Comparison of ENCODE assay signal across 13 mouse cellular contexts in genomic region chr15:101066920-101067696, GRCm38 (mm10). TPM values are rescaled to one million over a fixed set of nuclear protein-coding genes. Genes with fewer than 3 reads are reported as not detected.
DNase-seq lines count a peak whose midpoint lies in the region; ATAC-seq and TF ChIP-seq lines count a peak whose summit lies in the region.
"Had no signal": no experiment of that assay in that cellular context is flagged by ENCODE, and none has a peak within 500 bp of the region (broad histone marks: within the 10 kb centered on the region; RNA-seq: fewer than 3 reads in every experiment).

No protein-coding gene starts in this region.

- 0 out of 2 replicates have a peak overlapping the region, but pooled peaks have one; percentile 20 for H3K27ac ChIP-seq in heart, postnatal 0 days (ENCODE audit: low read depth)
- H3K27ac ChIP-seq in embryonic facial prominence, embryonic 13.5 days: peak overlapping the region; percentile 68; the same call in 1 of the 2 replicates
- H3K27ac ChIP-seq in kidney, adult 2 months (ENCODE audit: insufficient read depth, low read depth, low read length): peak overlapping the region; percentile 0
- H3K27ac ChIP-seq in neural tube, embryonic 12.5 days: peak overlapping the region; percentile 72

- no peaks in the 10 kb centered on the region for H3K9me3 ChIP-seq in heart, postnatal 0 days (replicated peaks; ENCODE audit: control insufficient read depth, low read length)
- no peaks in the 10 kb centered on the region for H3K9me3 ChIP-seq in embryonic facial prominence, embryonic 13.5 days
- H3K9me3 ChIP-seq in neural tube, embryonic 12.5 days: no peaks in the 10 kb centered on the region

- H3K36me3 ChIP-seq in heart, postnatal 0 days (replicated peaks; ENCODE audit: control insufficient read depth, insufficient read depth, low read length): no peaks in the 10 kb centered on the region
- no peaks in the 10 kb centered on the region for H3K36me3 ChIP-seq in embryonic facial prominence, embryonic 13.5 days
- H3K36me3 ChIP-seq in kidney, adult 2 months (ENCODE audit: control insufficient read depth, insufficient read depth, low read length): no peaks in the 10 kb centered on the region
- no peaks in the 10 kb centered on the region for H3K36me3 ChIP-seq in neural tube, embryonic 12.5 days

- no peak overlapping the region for H3K9ac ChIP-seq in heart, postnatal 0 days (replicated peaks; ENCODE audit: low read depth, low read length)
- H3K9ac ChIP-seq in embryonic facial prominence, embryonic 13.5 days: 0 out of 2 replicates have a peak overlapping the region, but pooled peaks have one; percentile 46
- peak overlapping the region; percentile 35; the same call in 1 of the 2 replicates for H3K9ac ChIP-seq in neural tube, embryonic 12.5 days

- H3K4me1 ChIP-seq in heart, postnatal 0 days (ENCODE audit: control insufficient read depth, insufficient read depth): 0 out of 2 replicates have a peak, but pooled peaks cover 10% of the 10 kb centered on the region
- H3K4me1 ChIP-seq in embryonic facial prominence, embryonic 13.5 days: peaks cover 72% of the 10 kb centered on the region
- H3K4me1 ChIP-seq in kidney, adult 2 months (ENCODE audit: control insufficient read depth, insufficient read depth, low read length): peaks cover 51% of the 10 kb centered on the region
- peaks cover 87% of the 10 kb centered on the region for H3K4me1 ChIP-seq in neural tube, embryonic 12.5 days

- no peak for DNase-seq in heart, postnatal 0 days (ENCODE audit: low spot score)
- DNase-seq in heart, adult 18-20 months: no peak
- DNase-seq in kidney, adult 2 months: peak; percentile 83
- no peak for DNase-seq in cerebellum, postnatal 14 days
- DNase-seq in thymus, postnatal 4 days: no peak
- DNase-seq: cerebellum, postnatal 25 days; gastrocnemius, postnatal 25 days had no signal

- ATAC-seq in heart, postnatal 0 days (ENCODE audit: insufficient read depth, low read depth): no peak
- no peak for ATAC-seq in embryonic facial prominence, embryonic 13.5 days (ENCODE audit: insufficient number of reproducible peaks, insufficient read depth, low FRiP score, low TSS enrichment, low read depth)
- ATAC-seq in neural tube, embryonic 12.5 days (ENCODE audit: low FRiP score, low read depth): peak; percentile 71
- no peak for ATAC-seq in inflammation-experienced regulatory T-cells, adult 6 months

- H3K4me2 ChIP-seq in heart, postnatal 0 days (ENCODE audit: low read depth, low read length): no peak overlapping the region
- H3K4me2 ChIP-seq in embryonic facial prominence, embryonic 13.5 days: no peak overlapping the region
- peak overlapping the region; percentile 41 for H3K4me2 ChIP-seq in neural tube, embryonic 12.5 days (replicated peaks)

- TF ChIP-seq EP300 in heart, postnatal 0 days (IDR thresholded peaks at IDR 0.05; ENCODE audit: low read depth): no peak

- TF ChIP-seq CTCF in heart, postnatal 0 days (IDR thresholded peaks at IDR 0.05; ENCODE audit: low read depth): no peak
- no peak for TF ChIP-seq CTCF in kidney, adult 2 months (conservative IDR thresholded peaks at IDR 0.05; ENCODE audit: insufficient read depth, insufficient read length, low read depth, low read length)

- H3K27me3 ChIP-seq in heart, postnatal 0 days (ENCODE audit: control insufficient read depth, insufficient read depth, low read length): no peaks in the 10 kb centered on the region
- H3K27me3 ChIP-seq in embryonic facial prominence, embryonic 13.5 days: no peaks in the 10 kb centered on the region
- H3K27me3 ChIP-seq in kidney, adult 2 months (replicated peaks; ENCODE audit: control insufficient read depth, insufficient read depth, low read length): no peaks in the 10 kb centered on the region
- no peaks in the 10 kb centered on the region for H3K27me3 ChIP-seq in neural tube, embryonic 12.5 days (replicated peaks)

- H3K4me3 ChIP-seq in heart, postnatal 0 days (ENCODE audit: low read depth, low read length): no peak overlapping the region
- no peak overlapping the region for H3K4me3 ChIP-seq in embryonic facial prominence, embryonic 13.5 days
- no peak overlapping the region for H3K4me3 ChIP-seq in kidney, adult 2 months (ENCODE audit: insufficient read depth, low read depth, low read length)
- H3K4me3 ChIP-seq in neural tube, embryonic 12.5 days: no peak overlapping the region

- no peak for TF ChIP-seq POLR2A in kidney, adult 2 months (IDR thresholded peaks at IDR 0.05; ENCODE audit: low read depth, low read length)

- WGBS in heart, postnatal 0 days: 58% methylated on average over 7 of the region's 9 CpGs
- WGBS in embryonic facial prominence, embryonic 13.5 days: 24% methylated on average over 7 of the region's 9 CpGs
- 47% methylated on average over 7 of the region's 9 CpGs for WGBS in kidney, adult 2 months
- WGBS in neural tube, embryonic 12.5 days: 5% methylated on average over 7 of the region's 9 CpGs

RNA-seq across cellular contexts. Expression of gene Fignl2, which starts 11.3 kb away (rescaled TPM):
- 3.9 and 4.1 TPM in 2 replicates for total RNA-seq in heart, postnatal 0 days (2014; rRNA removed; ENCODE audit: low replicate concordance)
- 0.05 and 0.12 TPM in 2 replicates for polyA plus RNA-seq in heart, postnatal 0 days (2015; fragmentation: Nextera tagmentation; extraction: Ambion mirVana)
- total RNA-seq in heart, adult 18-20 months (2021): 1 to 10 TPM; 1.1 to 1.2 TPM
- 0.21 and 0.28 TPM in 2 replicates for polyA plus RNA-seq in embryonic facial prominence, embryonic 13.5 days (2015; fragmentation: Nextera tagmentation; extraction: Ambion mirVana)
- polyA plus RNA-seq in kidney, adult 2 months (2012; rRNA removed): 8.6 and 9.6 TPM in 2 replicates
- 0.55 and 0.84 TPM in 2 replicates for polyA plus RNA-seq in neural tube, embryonic 12.5 days (2016; fragmentation: Nextera tagmentation; extraction: Ambion mirVana)
- polyA plus RNA-seq in inflammation-experienced regulatory T-cells, adult 6 months (2017; shearing (Covaris generic)): not detected
- total RNA-seq: CH12.LX had no signal

RNA-seq across cellular contexts. Expression of gene Gm47841, which starts 19.9 kb away (rescaled TPM):
- not detected in 2 replicates for total RNA-seq in heart, postnatal 0 days (2014; rRNA removed; ENCODE audit: low replicate concordance)
- not detected in 2 replicates for polyA plus RNA-seq in heart, postnatal 0 days (2015; fragmentation: Nextera tagmentation; extraction: Ambion mirVana)
- total RNA-seq in heart, adult 18-20 months (2021): not detected
- polyA plus RNA-seq in embryonic facial prominence, embryonic 13.5 days (2015; fragmentation: Nextera tagmentation; extraction: Ambion mirVana): not detected in 2 replicates
- polyA plus RNA-seq in kidney, adult 2 months (2012; rRNA removed): 0.23 TPM in 1 of 2 replicates, not detected in the other
- polyA plus RNA-seq in neural tube, embryonic 12.5 days (2016; fragmentation: Nextera tagmentation; extraction: Ambion mirVana): not detected in 2 replicates
- not detected for polyA plus RNA-seq in inflammation-experienced regulatory T-cells, adult 6 months (2017; shearing (Covaris generic))
- total RNA-seq: CH12.LX; gastrocnemius, postnatal 25 days; layer of hippocampus, postnatal 25 days had no signal
- polyA plus RNA-seq: liver, embryonic 16.5 days had no signal

RNA-seq across cellular contexts. Expression of gene Ankrd33, which starts 48.4 kb away (rescaled TPM):
- total RNA-seq in heart, postnatal 0 days (2014; rRNA removed; ENCODE audit: low replicate concordance): not detected in 2 replicates
- not detected in 2 replicates for polyA plus RNA-seq in heart, postnatal 0 days (2015; fragmentation: Nextera tagmentation; extraction: Ambion mirVana)
- total RNA-seq in heart, adult 18-20 months (2021): not detected
- polyA plus RNA-seq in embryonic facial prominence, embryonic 13.5 days (2015; fragmentation: Nextera tagmentation; extraction: Ambion mirVana): not detected in 2 replicates
- not detected in 2 replicates for polyA plus RNA-seq in kidney, adult 2 months (2012; rRNA removed)
- not detected in 2 replicates for polyA plus RNA-seq in neural tube, embryonic 12.5 days (2016; fragmentation: Nextera tagmentation; extraction: Ambion mirVana)
- not detected for polyA plus RNA-seq in inflammation-experienced regulatory T-cells, adult 6 months (2017; shearing (Covaris generic))
- total RNA-seq: CH12.LX; gastrocnemius, postnatal 25 days; layer of hippocampus, postnatal 25 days had no signal
- polyA plus RNA-seq: liver, embryonic 16.5 days had no signal

Comparison
In these comparisons a context has a peak if more than half of its experiments do, and no peak if none do; other contexts are left out.
1. H3K27ac ChIP-seq: peak in every context shown above with its lines; median percentile 72 in neural tube, embryonic 12.5 days; 68 in embryonic facial prominence, embryonic 13.5 days; 20 in heart, postnatal 0 days; 0 in kidney, adult 2 months.